Mouse (Mus musculus) myocyte (in vitro differentiated cells): ENCODE results near the gene Zfp423. TPM values are rescaled to one million over a fixed set of nuclear protein-coding genes. Genes with fewer than 3 reads are reported as not detected.
A peak's percentile ranks its signal among the peaks of the same experiment; 100 is the strongest.

ENCODE experiments used
- H3K27me3 ChIP-seq: one replicate; pipeline ENCODE4 v1.6.1; 2011; ENCODE audit not compliant: control insufficient read depth, insufficient read depth, insufficient read length
- H3K36me3 ChIP-seq: one replicate; pipeline ENCODE4 v1.6.1; 2011; ENCODE audit not compliant: control insufficient read depth, insufficient read depth
- H3K4me2 ChIP-seq: one replicate; pipeline ENCODE4 v1.6.1; 2011; ENCODE audit warnings: low read depth, control low read depth
- H3K4me3 ChIP-seq: one replicate; pipeline ENCODE4 v1.5.1; 2011; ENCODE audit warnings: mild to moderate bottlenecking, control low read depth, moderate library complexity
- H3K79me2 ChIP-seq: one replicate; pipeline ENCODE4 v1.6.1; 2011; ENCODE audit not compliant: control insufficient read depth, insufficient read depth
- H3ac ChIP-seq: one replicate; pipeline ENCODE4 v1.6.1; 2011; ENCODE audit not compliant: control insufficient read depth, insufficient read length
- CEBPB ChIP-seq: IDR thresholded peaks from 2 replicates; pipeline ENCODE4 v1.6.1; 2011; ENCODE audit warnings: mild to moderate bottlenecking, moderate library complexity; ENCODE audit not compliant: poor library complexity, insufficient read depth, severe bottlenecking
- E2F4 ChIP-seq: IDR thresholded peaks from one replicate; pipeline ENCODE4 v1.6.1; 2011; ENCODE audit warnings: mild to moderate bottlenecking, control low read depth, moderate library complexity; ENCODE audit not compliant: insufficient read depth
- MAX ChIP-seq: IDR thresholded peaks from one replicate; pipeline ENCODE4 v1.6.1; 2011; ENCODE audit warnings: low read depth, mild to moderate bottlenecking, control low read depth
- MYOD1 ChIP-seq, 3 experiments: IDR thresholded peaks; one replicate each; pipeline ENCODE4 v1.6.1; 2011; ENCODE audit warnings: control low read depth in 2 of 3, low read depth in 2 of 3, mild to moderate bottlenecking in 2 of 3, moderate library complexity in 1 of 3; ENCODE audit not compliant: insufficient read length in 2 of 3, control insufficient read depth in 1 of 3
- MYOG ChIP-seq, 3 experiments: IDR thresholded peaks; one replicate each; pipeline ENCODE4 v1.6.1; 2011; ENCODE audit warnings: control low read depth in 2 of 3, low read depth in 2 of 3, mild to moderate bottlenecking in 2 of 3; ENCODE audit not compliant: insufficient read length in 2 of 3, control insufficient read depth in 1 of 3, insufficient read depth in 1 of 3
- POLR2A ChIP-seq: IDR thresholded peaks from one replicate; pipeline ENCODE4 v1.6.1; 2011; ENCODE audit warnings: low read depth, mild to moderate bottlenecking, control low read depth, moderate library complexity; ENCODE audit not compliant: insufficient read length
- POLR2AphosphoS2 ChIP-seq: IDR thresholded peaks from one replicate; pipeline ENCODE4 v1.6.1; 2011; ENCODE audit warnings: low read depth, control low read depth; ENCODE audit not compliant: insufficient read length
- REST ChIP-seq: IDR thresholded peaks from one replicate; pipeline ENCODE4 v1.6.1; 2011; ENCODE audit warnings: mild to moderate bottlenecking, control low read depth, moderate library complexity; ENCODE audit not compliant: insufficient read depth, insufficient read length
- SRF ChIP-seq: IDR thresholded peaks from one replicate; pipeline ENCODE4 v1.6.1; 2011; ENCODE audit warnings: low read depth; ENCODE audit not compliant: control insufficient read depth, insufficient read length
- TCF12 ChIP-seq: IDR thresholded peaks from one replicate; pipeline ENCODE4 v1.6.1; 2011; ENCODE audit warnings: mild to moderate bottlenecking, control low read depth; ENCODE audit not compliant: poor library complexity, insufficient read depth, severe bottlenecking
- TCF3 ChIP-seq: IDR thresholded peaks from one replicate; pipeline ENCODE4 v1.6.1; 2011; ENCODE audit warnings: low read depth, control low read depth; ENCODE audit not compliant: insufficient read length
- USF1 ChIP-seq: IDR thresholded peaks from one replicate; pipeline ENCODE4 v1.6.1; 2011; ENCODE audit warnings: low read depth, mild to moderate bottlenecking, control low read depth, moderate library complexity
- polyA plus RNA-seq: library from polyadenylated mRNA; unstranded; fragments of >200 nt; fragmentation: generic; extraction: Trizol; gene quantifications from one replicate; pipeline ENCODE4 v1.2.1, GENCODE M21; 2012; ENCODE audit warnings: missing spikeins

Zfp423 gene
- polyA plus RNA-seq, 1 experiment: 0.04 TPM

GRCm38 (mm10) chr8:87962514-87963225 is 3.3 kb upstream of the Zfp423 start:
- H3K27me3 ChIP-seq: peaks cover 46% of the 10 kb centered on the region

GRCm38 (mm10) chr8:87961680-87962513 is 2.5 kb upstream of the Zfp423 start:
- Histone ChIP-seq H3K4me2 (no peak overlapping the region), H3K36me3 (no peaks in the 10 kb centered on the region), H3K4me3 (no peak overlapping the region), H3K79me2 (no peaks in the 10 kb centered on the region), H3K27me3 (peaks cover 42% of the 10 kb centered on the region), H3ac (no peak overlapping the region)
- TF ChIP-seq USF1 (no peak), MYOD1 (IDR thresholded peaks at IDR 0.05; ENCODE audit: control insufficient read depth in 1 of 3, insufficient read length in 2 of 3, low read depth in 2 of 3) (no peak), TCF3 (no peak), POLR2A (no peak), REST (no peak), SRF (no peak)

More at GRCm38 (mm10) chr8:87962514-87963225, 3.3 kb upstream of the Zfp423 start:
- no peak overlapping the region for H3K4me3 ChIP-seq
- no peak overlapping the region for H3K4me2 ChIP-seq
- H3ac ChIP-seq: no peak overlapping the region
- TF ChIP-seq MAX (no peak), POLR2AphosphoS2 (no peak), POLR2A (no peak), USF1 (no peak), SRF (no peak), MYOD1 (IDR thresholded peaks at IDR 0.05; ENCODE audit: control insufficient read depth in 1 of 3, insufficient read length in 2 of 3, low read depth in 2 of 3) (no peak), MYOG (IDR thresholded peaks at IDR 0.05; ENCODE audit: control insufficient read depth in 1 of 3, insufficient read depth in 1 of 3, insufficient read length in 2 of 3, low read depth in 2 of 3) (no peak), TCF12 (no peak), E2F4 (no peak), TCF3 (no peak)
- no peaks in the 10 kb centered on the region for H3K79me2 ChIP-seq
- no peaks in the 10 kb centered on the region for H3K36me3 ChIP-seq

- Histone ChIP-seq H3K27me3 (peaks cover 46% of the 10 kb centered on the region), H3K4me3 (no peak overlapping the region), H3K4me2 (no peak overlapping the region)
These were observed 1.7 kb upstream of the Zfp423 start for GRCm38 (mm10) chr8:87961108-87961507.

GRCm38 (mm10) chr8:87960061-87960749 is 810 bp upstream of the Zfp423 start:
- H3K36me3 ChIP-seq: no peaks in the 10 kb centered on the region
- no peaks in the 10 kb centered on the region for H3K79me2 ChIP-seq
- H3K27me3 ChIP-seq: peaks cover 46% of the 10 kb centered on the region
- H3K4me2 ChIP-seq: peak overlapping the region; percentile 63
- H3ac ChIP-seq: peak overlapping the region; percentile 52
- H3K4me3 ChIP-seq: no peak overlapping the region
- TF ChIP-seq CEBPB: no peak
- TF ChIP-seq SRF: no peak
- no peak for TF ChIP-seq MAX
- TF ChIP-seq USF1: no peak
- TF ChIP-seq POLR2AphosphoS2: no peak
- TF ChIP-seq MYOD1 (IDR thresholded peaks at IDR 0.05; ENCODE audit: control insufficient read depth in 1 of 3, insufficient read length in 2 of 3, low read depth in 2 of 3): peak in 1 of 3 experiments; percentile 2
- no peak for TF ChIP-seq E2F4

More at GRCm38 (mm10) chr8:87961108-87961507, 1.7 kb upstream of the Zfp423 start:
- Histone ChIP-seq H3K79me2 (no peaks in the 10 kb centered on the region), H3K36me3 (no peaks in the 10 kb centered on the region), H3ac (no peak overlapping the region)
- TF ChIP-seq TCF12: no peak
- no peak for TF ChIP-seq MYOD1 (IDR thresholded peaks at IDR 0.05; ENCODE audit: control insufficient read depth in 1 of 3, insufficient read length in 2 of 3, low read depth in 2 of 3)
- no peak for TF ChIP-seq CEBPB
- TF ChIP-seq REST: no peak
- TF ChIP-seq TCF3: no peak
- no peak for TF ChIP-seq MAX
- no peak for TF ChIP-seq SRF
- TF ChIP-seq E2F4: no peak
- no peak for TF ChIP-seq USF1
